Mouse (Mus musculus) kidney, embryonic 15.5 days (tissue): ENCODE data around the gene Cnga3. TPM values are rescaled to one million over a fixed set of nuclear protein-coding genes. Genes with fewer than 3 reads are reported as not detected.

Experiments used
- ATAC-seq: fragments of 200-750 bp; cut with Nextera tagmentation; replicated peaks from 2 replicates; pipeline ENCODE4 v1.8.0; 2017; ENCODE audit warnings: moderate TSS enrichment; ENCODE audit not compliant: low FRiP score
- H3K27ac ChIP-seq: fragments of 300-500 bp; sonication (generic); 2 replicates; pipeline ENCODE4 v1.5.1; 2015; ENCODE audit warnings: mild to moderate bottlenecking, inconsistent platforms
- H3K27me3 ChIP-seq: fragments of 300-500 bp; sonication (generic); 2 replicates; pipeline ENCODE4 v1.6.1; 2015; ENCODE audit warnings: inconsistent platforms
- H3K36me3 ChIP-seq: fragments of 300-500 bp; sonication (generic); 2 replicates; pipeline ENCODE4 v1.6.1; 2015; ENCODE audit warnings: inconsistent platforms
- H3K4me1 ChIP-seq: fragments of 300-500 bp; sonication (generic); 2 replicates; pipeline ENCODE4 v1.6.1; 2015; ENCODE audit warnings: inconsistent platforms
- H3K4me2 ChIP-seq: fragments of 300-500 bp; sonication (generic); 2 replicates; pipeline ENCODE4 v1.6.1; 2015; ENCODE audit warnings: moderate library complexity, mild to moderate bottlenecking, inconsistent platforms
- H3K4me3 ChIP-seq: fragments of 300-500 bp; sonication (generic); replicated peaks from 2 replicates; pipeline ENCODE4 v1.5.1; 2015; ENCODE audit warnings: mild to moderate bottlenecking, inconsistent platforms
- H3K9ac ChIP-seq: fragments of 300-500 bp; sonication (generic); 2 replicates; pipeline ENCODE4 v1.6.1; 2015; ENCODE audit warnings: mild to moderate bottlenecking, inconsistent platforms
- H3K9me3 ChIP-seq: fragments of 300-500 bp; sonication (generic); replicated peaks from 2 replicates; pipeline ENCODE4 v1.6.1; 2016; ENCODE audit warnings: inconsistent platforms
- WGBS: fragments of 180-500 bp; shearing (Covaris S2); methylation state at CpG from one replicate; pipeline ENCODE4 v1.1.7; 2015; ENCODE audit warnings: mixed read lengths; 5-methylcytosine and 5-hydroxymethylcytosine counted together
- polyA plus RNA-seq: library from polyadenylated mRNA; unstranded; fragments of >200 nt; fragmentation: Nextera tagmentation; extraction: Ambion mirVana; gene quantifications from 2 replicates; pipeline ENCODE4 v1.2.1, GENCODE M21; 2015

The Cnga3 gene
- polyA plus RNA-seq, result 0.13 TPM in 1 of 2 replicates, not detected in the other

GRCm38 (mm10) chr1:37214144-37214543 lies at the start of gene Cnga3:
Cnga3 (plus strand) TSS chr1:37214434.
- Histone ChIP-seq H3K27me3 (no peaks in the 10 kb centered on the region; the same call in 1 of the 2 replicates), H3K4me2 (no peak within 1 kb of the TSS), H3K4me1 (no peaks in the 10 kb centered on the region), H3K9ac (no peak within 1 kb of the TSS), H3K9me3 (no peaks in the 10 kb centered on the region), H3K36me3 (no peaks in the 10 kb centered on the region), H3K27ac (no peak within 1 kb of the TSS), H3K4me3 (no peak within 1 kb of the TSS)
- WGBS, result 75% methylated on average over 1 of the region's 1 CpGs
- no peak for ATAC-seq

DNA sequence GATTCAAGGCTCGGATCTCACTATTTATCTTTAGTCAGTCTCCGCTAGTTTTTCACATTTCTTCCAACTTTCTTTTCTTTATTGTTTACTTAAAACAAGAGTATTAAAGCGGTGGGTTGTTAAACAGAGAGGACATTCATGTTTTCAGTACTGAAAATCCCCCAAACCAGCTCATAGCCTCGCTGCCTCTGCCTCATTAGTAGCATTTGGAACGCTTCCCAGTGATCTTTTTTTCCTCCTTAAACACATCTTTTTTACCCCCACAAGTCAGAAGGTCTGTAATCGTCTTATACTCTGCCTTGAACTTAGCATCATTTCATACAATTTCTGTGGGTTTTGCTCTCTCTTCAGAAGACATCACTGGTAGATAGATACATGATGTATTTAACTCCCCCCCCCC lies 48.2 kb upstream of the Cnga3 start:
- Histone ChIP-seq H3K4me1 (no peaks in the 10 kb centered on the region), H3K27ac (no peak overlapping the region), H3K4me2 (no peak overlapping the region), H3K9me3 (no peaks in the 10 kb centered on the region), H3K9ac (no peak overlapping the region), H3K4me3 (no peak overlapping the region), H3K27me3 (no peaks in the 10 kb centered on the region), H3K36me3 (no peaks in the 10 kb centered on the region)
- 50% methylated on average over 6 of the region's 6 CpGs for WGBS
- no peak for ATAC-seq

GRCm38 (mm10) chr1:37167918-37168317 lies 46.3 kb upstream of the Cnga3 start:
- no peaks in the 10 kb centered on the region for H3K27me3 ChIP-seq
- WGBS, result 87% methylated on average over 7 of the region's 7 CpGs
- H3K4me1 ChIP-seq, result no peaks in the 10 kb centered on the region
- H3K4me3 ChIP-seq, result no peak overlapping the region
- no peaks in the 10 kb centered on the region for H3K36me3 ChIP-seq
- no peak overlapping the region for H3K27ac ChIP-seq
- no peaks in the 10 kb centered on the region for H3K9me3 ChIP-seq
- H3K9ac ChIP-seq, result no peak overlapping the region
- no peak for ATAC-seq
- no peak overlapping the region for H3K4me2 ChIP-seq

GRCm38 (mm10) chr1:37177874-37178273 lies 36.4 kb upstream of the Cnga3 start:
- no peak for ATAC-seq
- H3K9ac ChIP-seq, result no peak overlapping the region
- H3K36me3 ChIP-seq, result no peaks in the 10 kb centered on the region
- no peak overlapping the region for H3K27ac ChIP-seq
- no peaks in the 10 kb centered on the region for H3K4me1 ChIP-seq
- no peaks in the 10 kb centered on the region for H3K9me3 ChIP-seq
- no peak overlapping the region for H3K4me2 ChIP-seq
- no peak overlapping the region for H3K4me3 ChIP-seq
- WGBS, result 85% methylated on average over 2 of the region's 2 CpGs
- no peaks in the 10 kb centered on the region for H3K27me3 ChIP-seq

DNA sequence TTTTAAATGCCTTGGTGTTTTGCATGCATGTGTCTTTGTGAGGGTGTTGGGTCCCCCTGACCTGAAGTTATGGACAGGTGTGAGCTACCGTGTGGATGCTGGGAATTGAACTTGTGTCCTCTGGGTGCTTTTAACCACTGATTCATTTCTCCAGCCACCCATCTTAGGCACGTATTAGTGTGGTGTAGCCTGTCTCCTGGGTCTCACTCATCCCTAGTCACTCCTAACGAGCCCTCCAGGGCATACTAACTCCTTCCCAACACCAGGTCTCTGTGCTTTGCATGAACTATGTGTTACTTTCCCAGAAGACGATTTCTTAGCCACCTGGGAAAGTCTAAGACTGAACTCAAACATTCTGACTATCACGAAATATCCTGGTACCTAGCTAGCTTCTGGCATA lies 34.4 kb upstream of the Cnga3 start:
- Histone ChIP-seq H3K36me3 (no peaks in the 10 kb centered on the region), H3K27me3 (no peaks in the 10 kb centered on the region), H3K4me2 (no peak overlapping the region), H3K9me3 (no peaks in the 10 kb centered on the region), H3K4me1 (no peaks in the 10 kb centered on the region), H3K27ac (no peak overlapping the region), H3K9ac (no peak overlapping the region), H3K4me3 (no peak overlapping the region)
- WGBS, result 73% methylated on average over 5 of the region's 5 CpGs
- ATAC-seq, result no peak

GRCm38 (mm10) chr1:37187050-37187449 lies 27.2 kb upstream of the Cnga3 start:
- Histone ChIP-seq H3K27me3 (no peaks in the 10 kb centered on the region), H3K9ac (no peak overlapping the region), H3K4me1 (0 out of 2 replicates have a peak, but pooled peaks cover 2% of the 10 kb centered on the region), H3K4me2 (no peak overlapping the region), H3K9me3 (no peaks in the 10 kb centered on the region), H3K27ac (no peak overlapping the region), H3K4me3 (no peak overlapping the region), H3K36me3 (no peaks in the 10 kb centered on the region)
- no peak for ATAC-seq
- 75% methylated on average over 6 of the region's 6 CpGs for WGBS

DNA sequence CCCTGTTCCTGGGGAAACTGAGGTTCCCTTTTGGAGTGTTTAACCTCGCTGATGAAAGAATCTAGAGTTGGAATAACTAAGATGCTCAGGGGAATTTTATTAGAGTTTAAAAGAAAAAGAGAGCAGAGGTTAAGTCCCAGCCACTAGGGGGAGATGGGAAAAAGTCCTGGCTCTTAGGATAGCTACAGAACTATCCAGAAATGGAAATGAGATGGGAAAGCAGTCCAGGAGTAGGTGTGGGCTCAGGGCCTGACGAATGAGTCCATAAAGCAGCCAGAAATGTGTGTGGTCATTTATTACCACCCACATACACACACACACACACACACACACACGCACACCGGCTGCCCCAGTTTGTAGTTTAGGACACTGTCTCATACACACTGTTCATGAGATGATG lies 19.6 kb upstream of the Cnga3 start:
- Histone ChIP-seq H3K4me3 (no peak overlapping the region), H3K9ac (no peak overlapping the region), H3K36me3 (no peaks in the 10 kb centered on the region), H3K9me3 (no peaks in the 10 kb centered on the region), H3K4me2 (no peak overlapping the region), H3K27me3 (no peaks in the 10 kb centered on the region), H3K4me1 (no peaks in the 10 kb centered on the region), H3K27ac (no peak overlapping the region)
- ATAC-seq, result no peak
- WGBS, result 55% methylated on average over 4 of the region's 4 CpGs

DNA sequence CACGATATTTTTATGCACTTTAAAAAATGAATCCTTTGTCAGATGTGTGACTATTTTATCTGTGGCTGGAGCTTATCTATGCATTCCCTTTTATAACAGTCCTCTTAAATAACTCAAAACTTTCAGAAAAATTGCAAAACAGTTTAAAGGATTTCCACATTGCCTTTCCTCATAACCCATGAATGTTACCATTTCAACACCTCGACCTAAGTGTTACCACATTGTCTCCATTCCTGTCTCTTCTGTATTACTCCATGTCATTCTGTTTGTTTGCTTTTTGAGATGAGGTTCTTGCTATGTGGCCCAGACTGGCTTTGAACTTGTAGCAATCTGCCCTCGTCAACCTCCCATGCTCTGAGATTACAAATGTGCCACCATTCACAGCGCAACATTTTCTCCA lies 12.8 kb upstream of the Cnga3 start:
- WGBS, result 86% methylated on average over 4 of the region's 4 CpGs
- no peak for ATAC-seq

DNA sequence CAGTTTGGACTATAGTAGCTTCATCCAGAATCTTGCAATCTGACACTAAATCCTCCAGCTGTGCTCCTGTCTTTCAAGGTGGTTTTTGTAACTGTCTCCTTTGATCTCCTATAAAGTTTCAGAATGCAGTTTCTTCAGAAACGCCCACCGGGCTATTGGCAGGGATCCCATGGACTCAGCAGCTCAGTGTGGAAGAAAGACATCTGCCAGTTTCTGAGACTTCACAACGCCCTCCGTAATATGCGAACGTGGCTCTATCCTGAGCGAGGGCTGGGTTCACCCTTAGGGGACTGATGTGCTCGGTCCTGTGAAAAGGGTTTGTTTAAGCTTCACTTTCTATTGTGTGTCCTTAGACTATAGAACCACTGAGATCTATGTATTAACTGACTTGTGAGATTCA lies 6.5 kb upstream of the Cnga3 start:
- H3K27me3 ChIP-seq, result no peaks in the 10 kb centered on the region
- H3K9me3 ChIP-seq, result no peaks in the 10 kb centered on the region
- H3K9ac ChIP-seq, result no peak overlapping the region
- no peak overlapping the region for H3K27ac ChIP-seq
- H3K4me3 ChIP-seq, result no peak overlapping the region
- no peak overlapping the region for H3K4me2 ChIP-seq
- H3K4me1 ChIP-seq, result no peaks in the 10 kb centered on the region
- WGBS, result 58% methylated on average over 8 of the region's 8 CpGs
- H3K36me3 ChIP-seq, result no peaks in the 10 kb centered on the region
- no peak for ATAC-seq

More for the DNA sequence above, 12.8 kb upstream of the Cnga3 start:
- no peak overlapping the region for H3K27ac ChIP-seq
- no peaks in the 10 kb centered on the region for H3K27me3 ChIP-seq
- no peaks in the 10 kb centered on the region for H3K36me3 ChIP-seq
- H3K4me1 ChIP-seq, result no peaks in the 10 kb centered on the region
- no peak overlapping the region for H3K4me3 ChIP-seq
- no peak overlapping the region for H3K4me2 ChIP-seq
- H3K9me3 ChIP-seq, result no peaks in the 10 kb centered on the region
- no peak overlapping the region for H3K9ac ChIP-seq

GRCm38 (mm10) chr1:37212375-37212774 lies 1.9 kb upstream of the Cnga3 start:
- no peaks in the 10 kb centered on the region for H3K36me3 ChIP-seq
- H3K27ac ChIP-seq, result no peak overlapping the region
- no peaks in the 10 kb centered on the region for H3K9me3 ChIP-seq
- no peak overlapping the region for H3K4me3 ChIP-seq
- H3K9ac ChIP-seq, result no peak overlapping the region
- 92% methylated on average over 9 of the region's 9 CpGs for WGBS
- no peak overlapping the region for H3K4me2 ChIP-seq
- no peaks in the 10 kb centered on the region; the same call in 1 of the 2 replicates for H3K27me3 ChIP-seq
- no peaks in the 10 kb centered on the region for H3K4me1 ChIP-seq
- no peak for ATAC-seq

- WGBS, result 8% methylated on average over 14 of the region's 14 CpGs
Observed at GRCm38 (mm10) chr1:37218386-37218785, 4.2 kb downstream of the Cnga3 start.

DNA sequence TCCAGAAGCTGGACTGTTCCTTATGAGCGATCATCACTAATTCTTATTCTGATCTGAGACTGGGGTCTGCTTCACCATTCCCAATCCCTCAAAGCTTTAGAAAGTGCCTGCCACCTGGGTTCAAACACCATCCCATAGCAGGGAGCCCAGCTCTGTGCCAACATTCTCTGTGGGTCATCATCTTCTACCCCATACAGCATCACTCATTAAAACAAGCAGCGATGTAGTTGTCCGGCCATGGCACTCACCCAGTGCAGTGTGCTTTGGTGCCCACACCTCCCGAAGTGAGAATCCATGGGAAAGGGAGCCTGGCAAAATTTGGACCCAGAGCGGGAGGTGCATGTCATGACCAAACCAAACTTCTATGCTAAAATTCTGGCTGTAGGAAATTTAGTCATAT lies 5.4 kb downstream of the Cnga3 start:
- H3K9ac ChIP-seq, result no peak overlapping the region
- no peak overlapping the region for H3K27ac ChIP-seq
- no peak overlapping the region for H3K4me3 ChIP-seq
- no peaks in the 10 kb centered on the region for H3K9me3 ChIP-seq
- ATAC-seq, result no peak
- no peaks in the 10 kb centered on the region for H3K4me1 ChIP-seq
- no peak overlapping the region for H3K4me2 ChIP-seq
- no peaks in the 10 kb centered on the region for H3K27me3 ChIP-seq
- H3K36me3 ChIP-seq, result no peaks in the 10 kb centered on the region
- WGBS, result 88% methylated on average over 5 of the region's 5 CpGs

More at GRCm38 (mm10) chr1:37218386-37218785, 4.2 kb downstream of the Cnga3 start:
- no peaks in the 10 kb centered on the region for H3K4me1 ChIP-seq
- no peak overlapping the region for H3K4me2 ChIP-seq
- no peak overlapping the region for H3K27ac ChIP-seq
- H3K9me3 ChIP-seq, result no peaks in the 10 kb centered on the region
- no peaks in the 10 kb centered on the region for H3K27me3 ChIP-seq
- no peak overlapping the region for H3K9ac ChIP-seq
- H3K36me3 ChIP-seq, result no peaks in the 10 kb centered on the region
- 0 out of 2 replicates have a peak, but pooled peaks have one; percentile 4 for ATAC-seq
- H3K4me3 ChIP-seq, result no peak overlapping the region

DNA sequence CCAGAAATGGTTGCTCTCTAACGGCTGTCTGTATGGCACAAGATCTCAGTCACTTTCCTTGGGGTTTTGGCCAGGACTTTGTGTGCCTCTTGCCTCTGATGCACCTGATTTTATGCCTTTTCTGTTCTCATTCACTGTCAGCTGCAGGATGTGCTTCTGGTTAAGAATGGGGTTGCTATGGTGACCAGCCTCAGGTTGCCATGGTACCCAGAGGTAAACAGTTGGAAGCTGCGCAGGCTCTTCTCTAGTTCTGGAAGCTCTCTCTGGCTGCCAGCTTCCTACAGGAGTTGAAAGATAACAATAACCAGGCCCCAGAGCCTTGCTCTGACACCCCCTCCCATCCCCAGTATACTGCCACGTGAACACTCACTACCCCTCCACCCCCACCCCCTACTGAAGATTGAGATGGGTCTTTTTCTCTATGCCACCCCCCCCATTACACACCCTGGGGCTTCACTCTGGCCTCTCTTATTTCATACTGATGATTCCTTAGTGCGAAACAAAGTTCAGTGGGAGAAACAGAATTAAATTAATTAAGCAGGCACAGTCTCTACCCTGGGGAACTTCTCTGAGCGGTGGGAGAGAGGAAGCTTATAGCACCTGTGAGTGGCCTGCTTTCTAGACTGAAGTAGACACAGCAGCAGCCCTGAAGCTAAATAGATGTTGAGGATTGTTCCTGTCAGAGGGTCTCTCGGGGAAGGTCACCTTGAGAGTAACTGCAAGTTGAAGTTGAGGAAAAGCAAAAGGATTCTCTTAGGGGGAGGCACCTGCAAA lies 6.1 kb downstream of the Cnga3 start:
- Histone ChIP-seq H3K9ac (no peak overlapping the region), H3K4me3 (no peak overlapping the region), H3K4me1 (no peaks in the 10 kb centered on the region), H3K4me2 (no peak overlapping the region), H3K27ac (no peak overlapping the region), H3K27me3 (no peaks in the 10 kb centered on the region), H3K9me3 (no peaks in the 10 kb centered on the region), H3K36me3 (no peaks in the 10 kb centered on the region)
- 62% methylated on average over 6 of the region's 6 CpGs for WGBS
- ATAC-seq, result no peak
